Mouse (Mus musculus) MEL (cell line): ENCODE data around the gene Fam13a.

Source experiments
- CTCF ChIP-seq, 3 experiments: IDR thresholded peaks in 2 of 3; conservative IDR thresholded peaks in 1 of 3; 2 replicates each; pipeline ENCODE4 v1.5.1; 2011 to 2012; ENCODE audit warnings: low read length in 3 of 3, low read depth in 2 of 3, mild to moderate bottlenecking in 2 of 3, improper control_type of control experiment in 1 of 3, inconsistent platforms in 1 of 3, mixed read lengths in 1 of 3, moderate library complexity in 1 of 3; ENCODE audit not compliant: control insufficient read depth in 1 of 3, insufficient read depth in 1 of 3, poor library complexity in 1 of 3, severe bottlenecking in 1 of 3
- E2F4 ChIP-seq: IDR thresholded peaks from 2 replicates; pipeline ENCODE4 v1.6.1; 2011; ENCODE audit warnings: low read depth, low read length, improper control_type of control experiment, borderline replicate concordance
- EP300 ChIP-seq, 2 experiments: IDR thresholded peaks; 2 replicates each; pipeline ENCODE4 v1.6.1; 2011; ENCODE audit warnings: improper control_type of control experiment in 2 of 2, low read length in 2 of 2, low read depth in 1 of 2, mild to moderate bottlenecking in 1 of 2
- ETS1 ChIP-seq: IDR thresholded peaks from 2 replicates; pipeline ENCODE4 v1.6.1; 2012; ENCODE audit warnings: low read depth, mild to moderate bottlenecking, inconsistent platforms, low read length, improper control_type of control experiment, moderate library complexity
- HCFC1 ChIP-seq: IDR thresholded peaks from 2 replicates; pipeline ENCODE4 v1.6.1; 2012; ENCODE audit warnings: low read depth, mild to moderate bottlenecking, inconsistent platforms, low read length, improper control_type of control experiment, moderate library complexity
- MXI1 ChIP-seq: IDR thresholded peaks from 2 replicates; pipeline ENCODE4 v1.6.1; 2011; ENCODE audit warnings: mild to moderate bottlenecking, low read depth, low read length, improper control_type of control experiment
- NELFE ChIP-seq: IDR thresholded peaks from 2 replicates; pipeline ENCODE4 v1.6.1; 2011; ENCODE audit warnings: low read depth, low read length, improper control_type of control experiment
- POLR2A ChIP-seq, 2 experiments: IDR thresholded peaks; 2 replicates each; pipeline ENCODE4 v1.6.1; 2011 to 2012; ENCODE audit warnings: low read length in 2 of 2, mild to moderate bottlenecking in 2 of 2, control low read depth in 1 of 2, improper control_type of control experiment in 1 of 2, low read depth in 1 of 2, moderate library complexity in 1 of 2; ENCODE audit not compliant: control insufficient read depth in 1 of 2, insufficient read depth in 1 of 2, poor library complexity in 1 of 2
- SIN3A ChIP-seq: IDR thresholded peaks from 2 replicates; pipeline ENCODE4 v1.6.1; 2012; ENCODE audit warnings: low read length, improper control_type of control experiment, inconsistent platforms
- SMC3 ChIP-seq: IDR thresholded peaks from 2 replicates; pipeline ENCODE4 v1.6.1; 2011; ENCODE audit warnings: low read depth, low read length, improper control_type of control experiment
- TAL1 ChIP-seq: IDR thresholded peaks from 2 replicates; pipeline ENCODE4 v1.6.1; 2012; ENCODE audit warnings: mild to moderate bottlenecking, inconsistent platforms, low read length, moderate library complexity, mixed read lengths
- ZKSCAN1 ChIP-seq: IDR thresholded peaks from 2 replicates; pipeline ENCODE4 v1.6.1; 2012; ENCODE audit warnings: low read depth, mild to moderate bottlenecking, inconsistent platforms, low read length, improper control_type of control experiment, moderate library complexity

DNA sequence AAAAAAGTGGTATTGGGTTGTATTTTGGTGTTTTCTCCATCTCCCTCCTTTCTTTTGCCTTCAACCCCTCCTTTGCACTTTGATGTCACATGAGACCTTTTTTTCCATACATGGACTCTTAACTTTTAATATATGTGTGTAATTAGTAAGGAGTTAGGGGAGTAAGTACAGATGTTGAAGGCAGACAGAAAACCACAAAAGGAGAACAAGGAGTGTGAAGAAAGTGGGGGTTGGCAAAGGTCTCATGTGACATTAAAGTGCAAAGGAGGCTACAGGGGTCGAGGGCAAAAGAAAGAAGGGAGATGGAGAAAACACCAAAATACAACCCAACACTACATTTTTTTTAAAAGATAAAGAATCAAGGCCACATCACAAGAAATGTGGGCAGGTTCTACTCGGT lies 49.1 kb downstream of the Fam13a start:
- no peak for TF ChIP-seq EP300 (IDR thresholded peaks at IDR 0.05; ENCODE audit: low read depth in 1 of 2, low read length in 2 of 2)
- TF ChIP-seq CTCF (IDR thresholded peaks at IDR 0.05 in 2 of 3, conservative IDR thresholded peaks at IDR 0.05 in 1 of 3; ENCODE audit: control insufficient read depth in 1 of 3, insufficient read depth in 1 of 3, low read depth in 2 of 3, low read length in 3 of 3, poor library complexity in 1 of 3, severe bottlenecking in 1 of 3): no peak
- TF ChIP-seq TAL1: no peak
- TF ChIP-seq E2F4: no peak
- TF ChIP-seq POLR2A (IDR thresholded peaks at IDR 0.05; ENCODE audit: control insufficient read depth in 1 of 2, insufficient read depth in 1 of 2, low read depth in 1 of 2, low read length in 2 of 2, poor library complexity in 1 of 2): no peak
- no peak for TF ChIP-seq ETS1
- TF ChIP-seq MXI1: no peak
- no peak for TF ChIP-seq HCFC1
- no peak for TF ChIP-seq ZKSCAN1
- TF ChIP-seq SMC3: no peak
- no peak for TF ChIP-seq NELFE
- TF ChIP-seq SIN3A: no peak
